Mouse (Mus musculus) yolk sac, embryonic 10.5 days (tissue): ENCODE results near the gene Spef1.

Experiments
- DNase-seq: peaks from one replicate; pipeline ENCODE4 v3.0.0-alpha.2; 2017; ENCODE audit warnings: low spot score

Gene Spef1

DNA sequence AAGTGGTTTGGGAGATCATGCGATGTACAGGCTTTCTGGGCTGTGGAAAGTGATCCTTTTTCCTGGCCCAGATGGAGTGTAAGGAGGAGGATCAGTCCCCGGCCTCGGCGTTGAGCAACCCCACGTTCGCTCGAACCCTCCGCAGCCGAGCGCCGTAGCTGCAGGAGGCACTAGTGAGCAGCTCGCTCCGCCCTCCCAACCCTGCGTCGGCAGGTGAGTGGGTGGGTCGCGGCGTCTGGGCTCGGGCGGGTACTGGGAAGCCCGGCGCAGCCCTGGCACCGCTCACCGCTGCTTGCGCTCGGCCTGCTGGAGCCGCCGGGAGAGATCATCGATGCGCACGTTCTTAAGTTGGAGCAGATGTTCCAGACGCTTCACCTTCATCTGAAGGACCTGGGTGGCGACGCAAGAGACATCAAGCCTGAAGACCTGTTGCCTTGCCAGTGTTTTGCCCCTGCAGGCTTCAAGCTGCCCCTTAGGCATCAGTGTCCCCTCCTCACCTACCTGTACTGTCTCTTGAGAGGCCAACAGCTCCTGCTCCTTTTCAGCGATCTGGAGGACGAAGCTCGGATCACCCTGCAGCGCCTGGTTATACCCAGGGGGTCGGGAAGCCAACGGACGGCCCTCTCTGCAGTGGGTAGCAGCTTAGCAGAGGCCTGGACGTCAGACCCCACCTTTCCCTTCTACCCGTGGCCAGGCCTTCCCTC is 15.5 kb downstream of the Spef1 start:
- no peak for DNase-seq

DNA sequence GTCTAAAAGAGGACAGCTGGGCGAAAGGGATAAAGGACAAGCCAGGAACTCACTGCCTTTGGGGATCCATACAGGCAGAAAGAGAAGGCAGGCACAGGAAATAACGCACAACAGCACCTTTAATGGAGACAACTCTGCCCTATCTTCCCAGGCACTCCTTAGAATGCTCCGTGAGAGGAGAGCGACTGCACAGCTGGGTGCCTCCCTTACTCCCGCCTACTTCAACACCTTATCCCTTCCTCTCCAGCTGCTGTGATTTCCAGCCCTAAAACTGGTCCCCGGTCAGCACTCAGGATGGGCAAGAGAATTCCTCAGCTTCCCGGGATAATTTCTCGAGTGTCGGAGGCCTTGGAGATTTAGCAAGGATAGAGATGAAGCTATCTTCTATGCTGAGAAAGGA is 16.1 kb downstream of the Spef1 start:
- no peak for DNase-seq

DNA sequence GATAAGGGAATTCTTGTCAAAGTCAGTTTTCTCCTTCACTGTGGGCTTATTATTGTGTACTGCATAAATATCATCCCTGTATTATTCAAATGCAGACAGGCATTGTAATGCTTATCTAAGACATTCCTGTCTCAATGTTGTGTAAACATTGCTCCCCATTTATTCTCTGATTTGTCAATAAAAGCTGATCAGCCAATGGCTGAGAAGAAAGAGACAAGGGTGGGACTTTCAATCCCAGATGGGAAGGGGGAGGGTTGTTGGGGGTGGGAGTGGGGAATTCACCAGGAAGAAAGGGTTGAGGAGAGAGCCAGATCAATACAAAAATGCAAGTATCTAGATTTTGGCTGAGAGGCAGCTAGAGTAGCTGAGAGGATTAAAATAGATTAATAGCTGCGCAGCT is 18.2 kb downstream of the Spef1 start:
- DNase-seq, result no peak

DNA sequence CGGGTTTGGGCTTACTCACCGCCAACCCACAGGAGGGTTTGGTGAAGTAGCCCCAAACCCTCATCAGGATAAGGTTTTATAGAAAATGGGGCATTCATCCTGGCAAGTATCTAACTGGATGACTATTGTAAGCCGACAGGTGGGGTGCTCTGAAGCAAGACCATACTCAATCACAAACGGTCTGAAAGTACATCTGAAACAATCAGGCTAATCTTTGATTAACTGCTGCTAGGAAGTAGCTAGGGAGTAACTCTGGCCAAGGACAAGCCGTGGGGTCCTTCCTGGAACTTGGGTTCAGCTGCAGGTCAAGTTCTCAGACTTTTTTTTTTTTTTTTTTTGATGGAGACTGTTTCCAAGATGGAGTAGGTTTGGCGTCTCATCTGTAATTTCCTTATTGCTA is 19.1 kb downstream of the Spef1 start:
- DNase-seq, result no peak

DNA sequence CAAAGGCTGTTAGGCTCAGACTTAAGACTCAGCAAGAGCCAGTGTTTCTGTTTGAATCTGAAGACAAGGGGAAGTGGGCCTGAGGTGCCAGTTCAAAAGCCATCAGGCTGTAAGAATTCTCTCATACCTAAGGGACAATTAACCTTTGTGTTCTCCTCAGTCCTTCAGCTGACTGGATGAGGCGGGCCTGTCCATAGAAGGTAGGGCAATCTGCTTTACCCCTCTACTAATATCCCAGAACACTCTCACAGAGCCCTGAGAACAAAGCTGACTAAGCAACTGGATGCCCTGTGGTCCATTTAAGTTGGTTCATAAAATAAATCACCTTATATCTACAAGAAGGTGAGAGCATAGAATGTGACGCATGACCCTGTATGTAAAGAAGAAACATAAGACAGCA is 20.9 kb downstream of the Spef1 start:
- no peak for DNase-seq

DNA sequence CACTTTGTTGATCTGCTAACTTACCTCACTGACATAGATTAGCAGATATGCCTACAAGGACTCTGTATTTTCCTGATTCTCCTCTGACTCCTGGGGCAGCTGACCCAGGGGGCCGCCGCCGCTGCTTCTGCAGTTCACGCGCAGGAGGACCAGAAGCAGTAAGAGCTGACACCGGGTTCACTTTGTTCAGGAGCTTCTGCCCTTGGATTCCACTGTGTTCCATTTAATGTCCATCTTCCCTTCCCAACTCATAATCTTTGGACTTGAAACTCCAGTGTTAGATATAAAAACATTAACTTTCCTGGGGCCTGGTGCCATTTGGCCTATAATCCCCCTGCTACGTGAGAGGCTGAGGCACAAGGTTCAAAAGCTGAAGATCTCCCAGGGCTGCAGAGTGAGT is 23.2 kb downstream of the Spef1 start:
- no peak for DNase-seq

DNA sequence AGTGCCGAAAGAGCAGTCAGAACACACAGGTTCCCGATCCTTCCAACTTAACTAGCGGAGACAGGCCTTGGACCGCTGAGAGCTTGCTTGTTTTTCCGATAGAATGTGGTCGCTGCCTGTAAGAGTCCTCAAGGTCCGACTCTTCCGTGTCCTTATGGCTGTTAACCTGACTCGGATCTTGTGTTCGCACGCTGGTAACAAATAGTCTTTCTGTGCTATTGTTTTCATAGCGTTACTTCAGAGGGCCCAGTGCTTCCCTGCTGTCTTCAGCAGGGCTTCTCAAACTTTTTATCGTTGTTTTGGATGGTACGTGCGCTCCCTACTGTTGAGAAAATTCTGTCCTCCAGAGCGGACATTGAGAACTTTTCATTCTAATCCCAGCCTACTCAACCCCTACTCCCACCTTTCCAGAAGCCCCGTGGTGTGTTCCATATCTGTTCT is 26.4 kb downstream of the Spef1 start:
- DNase-seq, result no peak

DNA sequence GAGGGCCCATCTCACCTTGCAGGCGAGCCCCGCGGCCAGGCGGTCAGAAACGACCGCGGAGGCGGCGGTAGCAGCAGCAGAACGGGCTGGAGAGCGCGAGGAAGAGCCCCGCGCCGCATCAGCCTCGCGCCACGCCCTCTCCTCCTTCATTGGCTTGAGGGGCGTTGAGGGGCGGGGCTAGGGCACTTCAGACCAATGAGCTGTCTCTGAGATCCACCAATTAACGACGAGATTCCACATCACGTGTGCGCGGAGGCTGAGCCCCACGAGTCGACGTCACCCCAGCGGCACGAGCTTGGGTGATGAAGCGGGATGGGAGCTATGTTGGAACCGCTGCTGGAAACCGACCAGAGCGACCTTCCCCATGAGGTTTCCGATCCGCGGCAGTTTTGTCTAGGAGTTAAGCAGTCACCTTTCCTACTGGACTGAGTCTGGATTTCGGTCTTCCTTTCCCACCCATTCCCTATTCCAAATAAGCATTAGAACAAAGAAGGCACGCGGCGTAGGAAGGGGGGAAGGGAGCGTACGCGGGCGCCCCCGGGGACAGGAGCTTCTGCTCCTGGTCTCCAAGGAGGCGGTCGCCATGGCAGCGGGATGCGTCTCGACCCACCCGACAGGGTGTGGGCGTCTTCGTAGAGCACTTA is 27.0 kb downstream of the Spef1 start, which contains the start of gene 1700037H04Rik:
Gene 1700037H04Rik, minus strand, starts transcription at position 144 of the 644 bp plus-strand sequence.
- DNase-seq, result peak; percentile 95

DNA sequence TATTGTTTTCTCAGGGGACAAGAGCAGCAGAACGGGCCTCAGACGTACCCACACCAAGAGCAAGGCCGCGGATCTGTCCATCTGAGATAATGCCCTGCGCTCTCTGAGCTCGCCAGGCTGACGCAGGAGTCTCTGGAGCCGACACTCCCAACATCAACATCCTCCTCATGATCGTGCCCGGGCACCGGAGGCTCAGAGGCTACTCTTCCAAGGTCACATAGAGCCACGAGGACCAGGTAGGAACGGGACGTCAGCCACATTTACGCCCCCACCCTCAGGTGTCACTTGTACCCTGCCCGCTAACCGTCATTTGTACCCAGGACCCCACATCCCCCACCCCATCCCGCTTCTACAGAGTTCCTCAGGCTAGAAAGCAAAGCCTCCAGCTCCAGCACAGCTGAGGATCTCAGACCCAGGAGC is 27.6 kb downstream of the Spef1 start:
- no peak for DNase-seq

DNA sequence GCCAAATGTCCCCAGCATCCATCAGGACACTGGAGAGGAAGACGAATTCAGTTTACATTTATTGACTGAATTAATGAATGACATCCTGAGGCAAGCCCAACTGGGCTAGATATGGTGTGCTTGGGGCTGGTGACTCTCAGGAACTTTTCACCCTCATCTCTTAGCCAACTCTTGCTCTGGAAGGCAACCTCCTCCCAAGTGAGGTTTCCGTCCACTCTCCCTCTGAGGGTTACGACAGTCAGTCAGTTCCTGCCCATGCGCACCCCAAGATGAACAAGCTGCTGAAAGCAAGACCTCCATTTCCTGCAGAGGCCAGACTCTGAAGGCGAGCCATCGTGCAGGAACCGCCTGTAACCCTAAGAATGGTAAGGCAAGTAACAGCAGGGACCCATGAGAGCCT is 30.1 kb downstream of the Spef1 start:
- no peak for DNase-seq

DNA sequence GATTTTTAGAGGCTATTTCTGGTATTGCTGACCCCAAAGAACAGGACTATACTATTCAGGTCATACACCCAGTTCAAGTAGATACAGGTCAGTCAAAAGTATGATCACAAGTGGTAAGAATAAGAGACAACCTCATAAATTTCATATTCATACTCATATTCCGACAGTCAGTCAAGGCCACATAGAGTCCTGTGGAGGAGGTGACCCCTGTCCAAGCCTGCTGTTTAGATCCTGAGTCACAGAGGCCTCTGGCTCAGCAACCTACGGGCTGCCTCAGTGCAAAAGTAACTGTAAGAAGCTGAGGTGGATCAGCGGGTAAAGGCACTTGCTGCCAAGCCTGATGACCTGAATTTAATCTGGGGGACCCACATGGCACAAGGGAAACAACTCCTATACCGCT is 33.0 kb downstream of the Spef1 start:
- DNase-seq, result no peak

DNA sequence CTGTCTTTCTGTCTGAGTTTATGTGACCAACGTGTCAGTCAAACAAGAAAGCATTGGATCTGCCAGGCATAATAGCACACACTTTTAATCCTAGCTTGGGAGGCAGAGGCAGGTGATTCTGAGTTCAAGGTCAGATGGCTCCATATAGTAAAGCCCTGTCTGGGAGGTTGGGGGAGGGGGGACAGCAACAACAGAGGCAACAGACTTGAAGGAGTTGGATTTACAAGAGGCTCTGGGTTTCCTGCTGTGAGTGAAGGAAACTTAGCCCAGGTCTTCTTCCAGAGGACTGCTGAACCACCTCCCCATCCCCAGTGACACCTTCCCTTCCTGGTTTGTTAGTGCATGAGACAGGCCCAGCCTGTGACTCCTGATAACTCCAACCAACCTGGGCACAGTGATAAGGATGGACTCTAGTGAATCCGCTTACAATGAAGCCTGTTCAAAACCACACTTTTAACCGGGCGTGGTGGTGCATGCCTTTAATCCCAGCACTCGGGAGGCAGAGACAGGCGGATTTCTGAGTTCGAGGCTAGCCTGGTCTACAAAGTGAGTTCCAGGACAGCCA is 34.8 kb downstream of the Spef1 start:
- no peak for DNase-seq

DNA sequence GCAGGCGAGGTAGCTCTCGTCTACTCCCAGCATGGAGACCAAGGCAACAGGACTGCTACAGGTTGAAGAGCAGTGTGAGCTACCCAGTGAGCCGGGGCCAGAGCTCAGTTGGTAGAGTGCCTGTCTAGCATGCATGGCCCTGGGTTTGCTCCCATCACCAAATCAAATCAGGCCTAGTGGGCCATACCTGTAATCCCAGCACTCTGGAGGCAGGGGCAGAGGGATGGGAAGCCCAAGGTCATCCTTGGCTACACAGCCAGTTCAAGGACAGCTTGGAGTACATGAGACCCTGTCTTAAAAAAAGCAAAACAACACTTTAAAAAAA is 37.9 kb downstream of the Spef1 start:
- DNase-seq, result no peak

DNA sequence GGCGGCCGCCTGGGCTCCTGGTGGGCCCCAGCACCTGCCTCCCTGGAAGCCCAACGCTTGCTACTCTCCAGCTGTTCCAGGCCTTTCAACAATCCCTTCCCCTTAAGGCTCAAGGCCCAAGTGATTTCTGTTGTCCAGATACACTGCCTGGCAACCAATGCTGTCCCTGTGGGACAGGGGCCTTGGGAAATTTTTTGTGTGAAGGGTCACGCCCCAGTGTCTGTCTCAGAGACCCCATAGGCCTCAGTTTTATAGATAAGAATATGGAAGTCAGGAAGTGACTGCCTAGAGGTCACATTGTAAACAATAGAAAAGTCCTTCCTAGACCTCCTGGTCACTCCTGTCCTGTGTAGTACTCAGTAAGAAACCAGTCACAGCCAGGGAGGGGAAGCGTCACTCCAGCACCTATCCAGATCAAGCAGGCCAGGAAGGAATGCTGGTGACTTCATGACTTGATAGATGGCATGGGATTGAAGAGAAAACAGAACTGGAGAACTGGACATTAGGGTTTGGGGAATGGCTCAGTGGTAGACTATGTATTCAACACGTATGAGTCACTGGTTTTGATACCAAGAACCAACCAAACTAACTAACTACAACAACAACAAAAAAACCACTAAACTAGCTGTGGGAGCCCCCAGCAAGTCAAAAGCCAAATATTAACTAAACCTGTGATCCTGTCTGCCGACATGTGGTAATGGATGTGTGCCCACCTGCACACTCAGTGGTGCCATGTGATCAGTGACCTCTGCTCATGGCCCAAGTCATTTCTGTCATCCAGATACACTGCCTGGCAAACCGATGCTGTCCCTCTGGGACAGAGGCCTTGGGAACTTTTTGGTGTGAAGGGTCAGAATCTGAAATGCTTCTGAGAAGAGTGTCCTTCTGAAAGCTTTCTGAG is 38.5 kb downstream of the Spef1 start:
- no peak for DNase-seq

DNA sequence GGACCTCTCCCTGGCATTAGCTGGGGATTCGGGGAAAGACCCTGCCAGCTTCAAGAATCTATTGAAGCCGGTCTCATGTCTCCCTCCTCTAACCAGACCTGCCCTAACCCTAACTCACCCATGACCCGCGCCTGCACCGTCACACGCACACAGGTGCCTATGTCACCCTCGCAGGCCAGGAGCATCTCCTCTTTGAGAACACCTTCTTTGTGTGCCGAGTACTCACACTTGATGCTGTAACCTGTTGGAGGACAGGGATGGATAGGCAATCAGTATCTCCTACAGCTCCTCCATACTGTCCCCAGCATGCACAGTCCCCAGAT is 40.1 kb downstream of the Spef1 start:
- DNase-seq, result no peak

DNA sequence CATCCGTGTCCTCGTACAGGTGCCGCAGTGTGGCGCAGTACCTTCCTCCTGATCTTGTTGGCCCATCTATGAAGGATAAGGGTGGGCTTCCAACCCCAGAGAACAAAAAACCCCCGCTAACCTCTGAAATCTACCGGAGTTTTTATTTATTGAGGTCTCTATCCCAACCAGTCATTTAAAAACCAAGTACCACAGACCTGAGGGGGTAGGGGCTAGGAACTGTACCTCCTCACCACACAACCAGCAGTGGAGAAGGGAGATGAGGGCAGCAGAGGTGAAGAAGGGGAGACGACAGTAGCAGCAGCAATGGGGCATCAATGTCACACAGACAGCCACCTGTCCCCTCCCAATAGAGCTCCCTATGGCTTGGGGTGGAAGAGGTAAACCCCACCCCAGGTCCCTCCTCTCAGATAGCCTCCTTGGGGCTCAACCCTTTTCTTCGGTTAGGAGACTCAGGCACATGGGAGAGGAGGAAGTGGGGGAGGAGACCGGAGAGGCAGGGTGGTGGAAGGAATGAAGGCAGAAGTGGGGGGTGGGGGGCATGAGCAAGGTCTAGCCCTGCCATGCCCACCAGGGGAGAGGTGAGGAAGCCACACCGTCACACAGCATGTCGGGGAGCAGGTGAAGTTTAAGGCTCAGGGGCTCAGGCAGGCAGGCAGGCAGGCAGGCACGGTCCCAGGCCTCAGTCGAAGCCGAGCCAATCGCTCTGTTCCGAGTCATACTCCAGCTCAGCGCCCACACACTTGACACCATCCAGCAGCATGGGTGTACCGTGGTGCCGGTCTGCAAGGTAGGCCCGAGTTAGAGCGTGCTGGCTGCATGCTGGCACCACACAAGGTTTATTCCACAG is 40.7 kb downstream of the Spef1 start:
- DNase-seq, result no peak

DNA sequence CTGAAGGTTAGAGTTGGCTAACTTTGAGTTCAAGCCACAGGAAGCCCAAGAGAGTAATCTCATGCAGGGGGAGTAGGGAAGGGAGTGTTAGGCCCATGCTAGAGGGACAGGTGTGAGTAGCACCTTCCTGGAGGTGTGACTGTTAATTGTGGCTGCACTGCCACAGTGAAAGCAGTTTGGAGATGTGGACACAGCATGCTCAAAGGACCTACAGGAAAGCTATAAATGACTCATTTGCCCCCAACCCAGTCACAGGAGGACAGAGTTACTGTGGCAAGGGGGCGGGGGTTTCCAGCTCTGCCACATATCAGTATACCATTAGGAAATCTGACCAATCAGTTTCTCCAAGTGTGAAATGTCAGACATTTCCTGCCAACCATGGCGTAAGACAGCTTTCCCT is 41.5 kb downstream of the Spef1 start:
- DNase-seq, result no peak

DNA sequence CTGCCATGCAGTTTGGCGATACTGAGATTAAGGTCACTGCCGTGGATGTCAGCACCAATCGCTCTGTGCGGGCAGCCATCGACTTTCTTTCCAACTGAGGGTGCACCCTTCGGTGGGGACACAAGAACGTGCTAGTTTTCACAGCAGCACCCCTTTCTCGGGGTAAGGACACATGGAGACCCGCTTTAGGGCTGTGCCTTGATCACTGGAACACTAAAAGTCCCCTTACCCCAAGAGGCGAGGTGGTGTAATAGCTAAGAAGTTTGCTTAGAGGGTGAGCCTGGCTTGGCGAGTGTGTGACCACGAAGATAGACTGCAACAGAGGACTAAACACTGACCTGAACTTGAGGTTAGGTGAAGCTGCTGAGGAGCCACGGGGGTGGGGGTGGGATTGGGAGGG is 42.0 kb downstream of the Spef1 start:
- no peak for DNase-seq

DNA sequence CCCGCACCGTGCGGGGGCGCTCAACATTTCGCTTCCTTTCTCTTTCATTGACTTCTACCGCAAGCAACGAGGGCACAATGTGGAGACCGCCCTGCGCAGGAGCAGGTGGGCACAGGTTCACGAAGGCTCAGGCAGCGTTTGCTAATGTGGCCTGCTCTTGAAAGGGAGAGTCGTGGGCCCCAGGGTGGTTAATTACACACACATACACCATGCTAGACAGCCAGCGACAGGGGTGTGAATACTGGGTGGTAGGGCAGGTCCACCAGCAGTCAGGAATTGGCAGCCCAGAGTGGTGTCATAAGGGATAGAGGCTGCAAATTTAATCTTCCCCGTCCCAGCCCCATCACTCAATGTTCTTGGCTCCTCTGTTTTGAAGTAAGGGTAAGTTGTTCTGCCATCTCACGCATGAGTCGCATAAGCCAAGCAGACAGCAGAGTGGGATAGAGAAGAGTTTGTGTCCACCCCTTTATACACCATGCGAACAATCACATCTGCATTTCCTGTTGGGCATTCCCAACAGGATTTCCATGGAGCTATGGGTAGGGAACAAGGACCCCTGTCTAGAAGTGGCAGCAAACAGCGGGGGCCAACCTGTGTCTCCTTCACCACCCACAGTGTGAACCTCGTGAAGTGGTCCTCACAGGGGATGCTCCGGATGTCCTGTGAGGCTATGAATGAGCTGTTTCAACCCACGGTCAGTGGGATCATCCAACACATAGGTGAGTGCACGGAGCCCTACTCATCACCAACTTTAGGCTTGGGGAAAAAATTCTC is 43.9 kb downstream of the Spef1 start:
- DNase-seq, result no peak

DNA sequence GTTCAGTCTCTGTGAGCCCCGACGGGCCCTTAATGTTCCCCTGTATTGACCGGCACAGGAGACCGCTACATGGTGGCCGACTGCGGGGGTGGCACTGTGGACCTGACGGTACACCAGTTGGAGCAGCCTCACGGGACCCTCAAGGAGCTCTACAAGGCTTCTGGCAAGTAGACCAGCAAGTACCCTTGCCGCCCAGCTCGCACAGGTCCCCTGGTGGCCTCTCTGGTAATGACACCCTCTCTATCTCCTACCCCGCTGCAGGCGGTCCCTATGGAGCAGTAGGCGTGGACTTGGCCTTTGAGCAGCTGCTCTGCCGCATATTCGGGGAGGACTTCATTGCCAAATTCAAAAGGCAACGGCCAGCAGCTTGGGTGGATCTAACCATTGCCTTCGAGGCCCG is 44.5 kb downstream of the Spef1 start:
- DNase-seq, result peak; percentile 80

DNA sequence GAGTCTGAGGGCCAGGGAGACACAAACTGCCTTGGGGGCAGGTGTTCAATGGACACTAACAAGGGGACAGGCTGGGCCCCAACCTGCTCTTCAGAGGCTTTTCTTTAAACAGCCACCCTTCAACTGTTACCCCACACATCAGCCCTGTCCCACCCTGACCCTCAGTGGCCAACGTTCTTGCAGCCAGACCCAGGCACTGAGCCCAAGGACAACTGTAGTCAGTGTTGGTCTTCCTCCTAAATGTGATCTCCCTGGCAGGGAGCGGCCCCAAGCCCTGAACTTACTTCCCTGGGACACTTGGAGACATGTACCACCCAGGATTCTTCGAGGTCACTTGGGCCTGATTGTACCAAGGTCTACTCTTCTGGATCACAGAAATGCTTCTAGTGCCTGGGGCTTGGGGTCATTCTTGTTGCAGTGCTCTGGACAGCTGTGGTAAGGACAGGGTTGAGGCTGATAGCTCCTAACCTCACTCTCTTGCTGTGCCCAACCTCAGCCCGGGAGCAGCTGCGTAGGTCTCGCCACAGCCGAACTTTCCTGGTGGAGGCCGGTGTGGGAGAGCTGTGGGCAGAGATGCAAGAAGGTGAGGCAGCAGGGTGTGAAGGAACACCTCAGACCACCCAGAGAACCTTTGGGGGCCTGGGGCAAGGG is 45.6 kb downstream of the Spef1 start:
- no peak for DNase-seq
